Comparison of ENCODE assay signal across 18 mouse cellular contexts in genomic region chr6:118080711-118081110, GRCm38 (mm10).
"Had no signal": no experiment of that assay in that cellular context is flagged by ENCODE, and none has a peak within 500 bp of the region (broad histone marks: within the 10 kb centered on the region; RNA-seq: fewer than 3 reads in every experiment).

No protein-coding gene starts in this region.

- H3K4me1 ChIP-seq: liver, embryonic 13.5 days; stomach, embryonic 15.5 days had no signal

- DNase-seq: kidney, adult 18-20 months; kidney, adult 9 months; kidney, postnatal 14 days; kidney, postnatal 4 days; left cerebral cortex, postnatal 4 days; liver, embryonic 13.5 days; lung, postnatal 14 days; lung, postnatal 4 days; retina, postnatal 1 day; right cerebral cortex, postnatal 25 days; spleen, adult 18-20 months; thymus, adult 18-20 months; thymus, postnatal 36 days had no signal

- H3K4me3 ChIP-seq: liver, embryonic 13.5 days; midbrain, embryonic 12.5 days; myocyte; neural tube, embryonic 13.5 days; stomach, embryonic 15.5 days had no signal

- H3K27me3 ChIP-seq: liver, embryonic 13.5 days; midbrain, embryonic 12.5 days; neural tube, embryonic 13.5 days; stomach, embryonic 15.5 days had no signal

- H3K9ac ChIP-seq: liver, embryonic 13.5 days; midbrain, embryonic 12.5 days; neural tube, embryonic 13.5 days; stomach, embryonic 15.5 days had no signal

- ATAC-seq: midbrain, embryonic 16.5 days had no signal

- H3K36me3 ChIP-seq: liver, embryonic 13.5 days; midbrain, embryonic 12.5 days; neural tube, embryonic 13.5 days; stomach, embryonic 15.5 days had no signal

- H3K4me2 ChIP-seq: liver, embryonic 13.5 days; midbrain, embryonic 12.5 days; neural tube, embryonic 13.5 days; stomach, embryonic 15.5 days had no signal

- H3K9me3 ChIP-seq: liver, embryonic 13.5 days; midbrain, embryonic 12.5 days; neural tube, embryonic 13.5 days; stomach, embryonic 15.5 days had no signal

- H3K27ac ChIP-seq: liver, embryonic 13.5 days; neural tube, embryonic 13.5 days; stomach, embryonic 15.5 days had no signal
